Mouse (Mus musculus) effector memory CD4-positive, alpha-beta T cell, adult 5 months (primary cell): ENCODE results near the gene Sec22a. TPM values are rescaled to one million over a fixed set of nuclear protein-coding genes. Genes with fewer than 3 reads are reported as not detected.

Experiments
- polyA plus RNA-seq: library from polyadenylated mRNA; unstranded; fragments of 100-300 nt; shearing (Covaris generic); gene quantifications from one replicate; pipeline ENCODE4 v1.2.1, GENCODE M21; 2017

Sec22a gene
- 23.6 TPM for polyA plus RNA-seq

DNA sequence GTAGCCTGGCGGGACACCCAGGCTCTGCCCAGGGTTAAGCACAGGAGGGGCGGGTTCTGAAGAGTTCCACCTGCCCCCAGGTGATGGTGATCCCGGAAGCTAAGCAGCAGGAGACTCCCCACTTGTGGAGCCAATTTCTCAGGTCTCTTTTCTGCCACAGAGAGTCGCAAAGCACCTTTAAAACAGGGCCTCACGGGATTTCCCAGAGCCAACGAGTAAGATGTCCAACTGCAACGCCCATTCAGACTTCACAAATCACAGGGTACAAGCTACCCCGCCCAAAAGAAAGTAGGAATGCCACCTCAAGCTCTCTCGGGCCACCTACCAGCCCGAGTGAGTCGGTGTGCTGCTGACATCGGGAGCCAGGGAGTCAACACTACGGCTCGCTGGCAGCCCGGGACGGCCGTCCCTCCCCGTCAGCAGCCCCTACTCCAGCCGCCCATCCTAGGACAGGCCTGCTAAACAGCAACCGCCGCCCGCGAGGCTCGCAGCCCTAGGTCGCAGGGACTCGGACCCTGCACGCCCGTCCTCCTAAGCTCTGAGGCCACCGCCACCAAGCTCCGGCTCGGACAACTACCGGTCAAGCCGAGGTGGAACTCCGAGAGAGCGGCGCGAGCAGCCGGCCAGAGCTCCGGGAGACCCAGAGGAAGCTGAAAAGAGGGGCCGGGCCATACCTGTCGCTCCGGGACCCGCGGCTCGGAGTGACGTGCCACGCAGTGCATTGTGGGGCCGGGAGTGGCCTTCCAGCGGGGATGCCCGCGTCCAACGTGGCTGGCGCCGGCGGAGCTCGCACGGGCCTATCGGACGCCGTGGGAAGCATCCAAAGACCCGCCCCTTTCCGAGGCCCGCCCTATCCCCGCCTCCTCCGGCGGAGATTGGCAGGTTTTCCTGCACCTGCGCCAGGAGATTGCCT lies at the start of gene Sec22a:
Gene Sec22a (minus strand): TSS at position 769 of the 913 bp plus-strand sequence.

Other genes with a start within 250 kb of the Sec22a start
- not detected for gene Adcy5, start 209.0 kb downstream of the Sec22a start, polyA plus RNA-seq
- gene Pdia5, start 127.0 kb upstream of the Sec22a start, polyA plus RNA-seq, result not detected
- not detected for gene Sema5b, start 177.2 kb upstream of the Sec22a start, polyA plus RNA-seq